Mouse (Mus musculus) ES-E14 (cell line): ENCODE measurements around the gene Abca15.

ENCODE experiments used
- CHD2 ChIP-seq: IDR thresholded peaks from 2 replicates; pipeline ENCODE4 v1.6.1; 2014; ENCODE audit warnings: mild to moderate bottlenecking, low read depth, low read length, inconsistent platforms
- HCFC1 ChIP-seq: IDR thresholded peaks from 2 replicates; pipeline ENCODE4 v1.6.1; 2012; ENCODE audit warnings: low read length, inconsistent platforms, borderline replicate concordance; ENCODE audit not compliant: insufficient read depth
- MAFK ChIP-seq: IDR thresholded peaks from 2 replicates; pipeline ENCODE4 v1.6.1; 2014; ENCODE audit warnings: mild to moderate bottlenecking, low read depth, low read length, inconsistent platforms; ENCODE audit not compliant: insufficient read depth
- ZC3H11A ChIP-seq: IDR thresholded peaks from 2 replicates; pipeline ENCODE4 v1.6.1; 2012; ENCODE audit warnings: low read depth, mild to moderate bottlenecking, inconsistent platforms, low read length, borderline replicate concordance
- ZNF384 ChIP-seq: IDR thresholded peaks from 2 replicates; pipeline ENCODE4 v1.6.1; 2012; ENCODE audit warnings: low read depth, low read length, inconsistent platforms

- no peak for TF ChIP-seq ZC3H11A
- no peak for TF ChIP-seq HCFC1
- no peak for TF ChIP-seq CHD2
- TF ChIP-seq ZNF384 = no peak
- TF ChIP-seq MAFK = no peak
Observed at GRCm38 (mm10) chr7:120316086-120316485, 12.4 kb upstream of the Abca15 start.
